Mouse (Mus musculus) midbrain, embryonic 11.5 days (tissue): ENCODE data around the gene Cd93. TPM values are rescaled to one million over a fixed set of nuclear protein-coding genes. Genes with fewer than 3 reads are reported as not detected.

ENCODE experiments used
- ATAC-seq: fragments of 200-750 bp; cut with Nextera tagmentation; 2 replicates; pipeline ENCODE4 v1.8.0; 2017; ENCODE audit warnings: moderate TSS enrichment, moderate library complexity; ENCODE audit not compliant: low FRiP score
- DNase-seq: peaks from one replicate; pipeline ENCODE4 v3.0.0; 2015; ENCODE audit warnings: low spot score; ENCODE audit errors: missing footprints
- H3K27ac ChIP-seq: fragments of 300-500 bp; sonication (generic); 2 replicates; pipeline ENCODE4 v1.5.1; 2014; ENCODE audit warnings: low read depth, low read length
- H3K27me3 ChIP-seq: fragments of 300-500 bp; sonication (generic); 2 replicates; pipeline ENCODE4 v1.6.1; 2014; ENCODE audit warnings: mild to moderate bottlenecking, low read length, moderate library complexity, mixed read lengths; ENCODE audit not compliant: control insufficient read depth, insufficient read depth
- H3K36me3 ChIP-seq: fragments of 300-500 bp; sonication (generic); 2 replicates; pipeline ENCODE4 v1.6.1; 2014; ENCODE audit warnings: mild to moderate bottlenecking, low read length, moderate library complexity, mixed read lengths; ENCODE audit not compliant: control insufficient read depth, insufficient read depth
- H3K4me1 ChIP-seq: fragments of 300-500 bp; sonication (generic); 2 replicates; pipeline ENCODE4 v1.6.1; 2014; ENCODE audit warnings: low read length; ENCODE audit not compliant: control insufficient read depth, insufficient read depth
- H3K4me2 ChIP-seq: fragments of 300-500 bp; sonication (generic); 2 replicates; pipeline ENCODE4 v1.6.1; 2014; ENCODE audit warnings: mild to moderate bottlenecking, moderate library complexity
- H3K4me3 ChIP-seq: fragments of 300-500 bp; sonication (generic); 2 replicates; pipeline ENCODE4 v1.5.1; 2014; ENCODE audit warnings: low read depth, low read length
- H3K9ac ChIP-seq: fragments of 300-500 bp; sonication (generic); 2 replicates; pipeline ENCODE4 v1.6.1; 2014; ENCODE audit warnings: low read length
- H3K9me3 ChIP-seq: fragments of 300-500 bp; sonication (generic); 2 replicates; pipeline ENCODE4 v1.6.1; 2016; ENCODE audit warnings: low read length; ENCODE audit not compliant: control insufficient read depth
- WGBS: fragments of 180-500 bp; shearing (Covaris S2); extraction: QIAGEN DNeasy Blood & Tissue Kit; methylation state at CpG from one replicate; pipeline ENCODE4 v1.1.7; 2014; 5-methylcytosine and 5-hydroxymethylcytosine counted together
- polyA plus RNA-seq: library from polyadenylated mRNA; unstranded; fragments of >200 nt; fragmentation: Nextera tagmentation; extraction: Ambion mirVana; gene quantifications from 2 replicates; pipeline ENCODE4 v1.2.1, GENCODE M21; 2014

The Cd93 gene
- polyA plus RNA-seq, 1 experiment from 2014 or later = 5.9 TPM

DNA sequence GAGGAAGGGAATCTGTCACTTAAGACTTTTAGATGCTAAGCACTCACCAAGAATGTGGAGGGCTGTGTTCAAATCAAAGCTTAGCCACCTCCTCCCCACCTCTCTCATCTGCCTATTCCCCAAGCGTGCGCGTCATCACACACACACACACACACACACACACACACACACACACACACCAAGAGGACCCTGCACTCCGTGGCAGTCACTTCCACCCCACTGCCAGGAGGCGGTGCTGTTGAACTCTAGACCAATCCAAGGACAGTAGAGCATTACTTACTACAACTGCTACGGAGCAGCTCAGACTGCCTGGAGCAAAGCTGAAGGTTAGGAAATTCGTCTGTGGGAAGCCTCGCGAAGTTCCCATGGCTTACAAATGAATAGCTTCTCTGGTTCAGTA, 34.2 kb downstream of the Cd93 start:
- Histone ChIP-seq H3K4me2 (no peak overlapping the region), H3K9me3 (no peaks in the 10 kb centered on the region), H3K36me3 (no peaks in the 10 kb centered on the region), H3K4me3 (no peak overlapping the region), H3K4me1 (peaks cover 12% of the 10 kb centered on the region), H3K27me3 (peaks cover 36% of the 10 kb centered on the region), H3K27ac (no peak overlapping the region), H3K9ac (no peak overlapping the region)
- DNase-seq = peak; percentile 91
- 20% methylated on average over 9 of the region's 9 CpGs for WGBS
- peak; percentile 86 for ATAC-seq

DNA sequence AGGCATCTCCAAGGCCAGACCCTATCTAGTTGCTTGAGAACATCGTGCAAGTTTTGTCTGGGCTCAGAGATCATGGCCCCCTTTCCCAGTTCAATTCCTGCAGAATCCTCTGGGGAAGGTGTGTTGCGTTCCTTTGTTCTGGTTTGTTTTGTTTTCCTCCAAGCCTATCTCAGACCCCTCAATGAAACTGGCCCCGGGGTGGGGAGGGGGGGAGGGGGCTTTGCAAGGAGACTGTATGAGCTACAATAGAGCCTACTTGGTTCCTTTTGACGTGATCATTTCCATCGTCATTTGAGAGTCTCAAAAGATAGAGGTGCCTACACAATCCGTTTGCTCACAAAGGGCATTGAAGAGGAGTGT, 34.6 kb downstream of the Cd93 start:
- WGBS = 15% methylated on average over 6 of the region's 6 CpGs

DNA sequence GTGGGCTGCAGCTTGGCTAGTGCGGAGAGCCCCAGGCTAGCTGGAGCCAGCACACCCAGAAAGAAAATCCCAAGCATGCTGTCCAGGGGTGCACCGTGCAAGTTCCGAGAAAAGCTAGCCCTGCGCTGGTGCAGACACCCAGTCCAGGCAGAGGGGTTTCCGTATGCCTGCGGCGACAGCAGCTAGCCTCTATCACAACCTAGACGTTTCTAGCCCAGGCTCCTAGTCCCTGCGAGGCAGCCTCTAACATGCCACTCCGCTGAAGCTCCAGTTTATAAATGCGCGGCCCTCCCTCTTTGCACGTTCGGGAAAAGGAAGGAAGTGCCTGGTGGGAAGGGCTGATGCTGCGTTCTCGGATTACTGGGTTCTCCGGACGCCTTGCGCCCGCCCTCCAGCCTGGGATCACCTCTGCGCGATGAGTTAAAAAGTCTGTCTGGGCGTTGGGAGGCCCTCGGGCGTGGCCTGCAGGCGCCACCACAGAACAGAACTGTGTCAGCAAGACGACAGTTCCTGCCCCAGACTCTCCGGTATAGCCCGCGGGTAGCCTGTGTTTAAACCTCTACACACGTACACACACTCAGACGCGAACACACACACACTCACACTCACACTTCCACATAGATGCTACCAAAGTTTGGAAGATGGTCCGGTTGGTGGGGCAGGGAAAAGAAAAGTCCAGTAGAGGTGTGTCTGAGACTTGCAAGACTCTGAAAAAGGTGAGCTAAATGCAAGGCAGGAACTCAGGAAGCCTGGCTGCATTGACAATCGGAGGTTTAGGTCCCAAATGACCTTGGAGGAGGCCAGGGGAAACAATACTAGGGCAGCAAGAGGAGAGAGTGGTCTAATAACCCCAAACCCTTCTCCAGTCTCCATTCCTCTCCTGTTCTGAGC, 35.2 kb downstream of the Cd93 start, which contains the start of gene Thbd:
Gene Thbd, minus strand, starts transcription at position 319 of the 891 bp plus-strand sequence.
- 3% methylated on average over 34 of the region's 35 CpGs for WGBS
- Histone ChIP-seq H3K4me3 (peak within 1 kb of the TSS; percentile 24), H3K27ac (no peak within 1 kb of the TSS), H3K27me3 (peaks cover 36% of the 10 kb centered on the region), H3K36me3 (no peaks in the 10 kb centered on the region), H3K9ac (peak within 1 kb of the TSS; percentile 24; the same call in 1 of the 2 replicates), H3K4me2 (peak within 1 kb of the TSS; percentile 48), H3K4me1 (peaks cover 12% of the 10 kb centered on the region), H3K9me3 (no peaks in the 10 kb centered on the region)
- DNase-seq (peak; percentile 96), ATAC-seq (peak; percentile 54)

More for the DNA sequence above, 34.6 kb downstream of the Cd93 start:
- Histone ChIP-seq H3K27ac (no peak overlapping the region), H3K4me3 (no peak overlapping the region), H3K9ac (no peak overlapping the region), H3K36me3 (no peaks in the 10 kb centered on the region), H3K9me3 (no peaks in the 10 kb centered on the region), H3K27me3 (peaks cover 36% of the 10 kb centered on the region), H3K4me1 (peaks cover 12% of the 10 kb centered on the region), H3K4me2 (no peak overlapping the region)
- ATAC-seq (peak; percentile 30), DNase-seq (no peak)

DNA sequence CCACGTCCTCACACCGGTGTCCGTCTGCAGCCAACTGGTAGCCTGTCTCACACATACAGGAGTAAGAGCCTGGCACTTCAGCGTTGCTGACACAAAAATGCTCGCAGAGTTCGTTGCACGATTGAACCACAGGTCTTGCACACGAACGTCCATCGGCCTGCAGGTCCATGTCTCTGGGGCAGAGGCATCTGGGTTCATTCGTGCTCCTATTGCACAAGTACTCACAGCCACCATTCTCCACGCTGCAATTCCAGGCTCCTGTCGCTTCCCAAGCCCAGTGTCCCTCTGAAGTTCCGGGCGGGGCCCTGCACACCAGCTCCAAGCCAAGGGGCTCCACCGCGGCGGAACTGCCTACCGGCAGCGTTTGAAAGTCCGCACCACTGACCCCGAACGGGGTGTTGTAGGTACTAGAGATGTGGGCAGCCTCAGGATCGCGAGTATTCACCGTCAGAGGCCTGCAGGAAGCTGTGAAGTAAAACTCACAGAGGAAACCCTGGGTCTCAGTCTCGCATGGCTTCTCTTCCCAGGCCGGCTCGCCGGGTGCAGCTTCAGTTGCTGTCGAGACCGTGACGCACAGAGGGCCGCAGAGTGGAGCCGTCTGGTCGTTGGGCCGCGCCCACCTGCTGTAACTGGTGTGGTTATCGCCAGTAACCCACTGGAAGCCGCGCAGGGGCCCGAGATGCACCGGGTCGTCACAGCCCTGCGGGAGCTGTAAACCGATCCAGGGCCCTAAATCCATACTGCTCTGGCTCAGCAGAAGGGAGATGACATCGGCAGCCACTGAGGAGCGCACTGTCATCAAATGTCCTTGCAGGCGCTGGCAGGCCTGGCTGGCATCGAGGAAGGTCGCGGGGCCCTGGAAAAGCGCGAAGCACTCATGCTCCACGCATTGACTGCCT, 36.1 kb downstream of the Cd93 start:
- peak; percentile 96 for DNase-seq
- Histone ChIP-seq H3K4me3 (peak overlapping the region; percentile 24), H3K27me3 (peaks cover 36% of the 10 kb centered on the region), H3K4me2 (peak overlapping the region; percentile 48), H3K9ac (peak overlapping the region; percentile 24; the same call in 1 of the 2 replicates), H3K27ac (no peak overlapping the region), H3K36me3 (no peaks in the 10 kb centered on the region), H3K9me3 (no peaks in the 10 kb centered on the region), H3K4me1 (peaks cover 12% of the 10 kb centered on the region)
- ATAC-seq = peak; percentile 41
- WGBS = 3% methylated on average over 55 of the region's 55 CpGs

DNA sequence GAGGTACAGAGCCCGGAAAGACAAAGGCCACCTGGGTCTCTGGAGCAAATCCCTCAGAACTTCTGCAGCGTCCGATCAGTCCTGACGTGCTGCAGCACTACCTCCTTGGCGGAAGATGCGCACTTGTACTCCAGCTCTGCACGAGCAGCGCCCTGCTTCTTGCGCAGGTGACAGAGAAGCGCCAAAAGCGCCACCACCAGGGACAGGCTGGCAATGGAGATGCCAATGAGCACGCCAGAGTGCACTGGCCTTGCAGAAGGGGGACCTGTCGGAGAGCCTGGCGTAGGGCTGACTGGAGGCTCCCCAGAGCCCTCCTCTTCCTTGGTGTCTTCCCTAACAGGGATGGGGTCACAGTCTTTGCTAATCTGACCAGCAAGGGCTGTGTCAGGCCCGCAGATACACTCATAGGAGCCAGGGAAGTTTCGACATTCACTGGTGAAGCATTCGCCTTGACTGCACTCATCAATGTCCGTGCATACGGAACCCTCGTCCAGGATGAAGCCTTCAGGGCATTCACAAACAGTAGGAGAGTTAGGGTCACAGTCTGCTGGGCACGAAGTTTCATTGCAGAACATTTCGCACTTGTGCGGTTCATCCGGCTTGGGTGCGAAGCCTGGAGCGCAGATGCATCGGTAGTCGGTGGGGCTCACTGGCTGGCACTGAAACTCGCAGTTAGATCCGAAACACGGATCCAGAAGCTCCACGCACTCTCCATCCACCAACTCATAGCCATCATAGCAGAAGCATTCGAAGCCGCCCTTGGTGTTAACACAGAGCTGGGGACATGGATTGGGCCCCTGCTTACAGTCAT, 37.0 kb downstream of the Cd93 start:
- ATAC-seq = peak; percentile 17; the same call in 1 of the 2 replicates
- no peak overlapping the region for H3K27ac ChIP-seq

DNA sequence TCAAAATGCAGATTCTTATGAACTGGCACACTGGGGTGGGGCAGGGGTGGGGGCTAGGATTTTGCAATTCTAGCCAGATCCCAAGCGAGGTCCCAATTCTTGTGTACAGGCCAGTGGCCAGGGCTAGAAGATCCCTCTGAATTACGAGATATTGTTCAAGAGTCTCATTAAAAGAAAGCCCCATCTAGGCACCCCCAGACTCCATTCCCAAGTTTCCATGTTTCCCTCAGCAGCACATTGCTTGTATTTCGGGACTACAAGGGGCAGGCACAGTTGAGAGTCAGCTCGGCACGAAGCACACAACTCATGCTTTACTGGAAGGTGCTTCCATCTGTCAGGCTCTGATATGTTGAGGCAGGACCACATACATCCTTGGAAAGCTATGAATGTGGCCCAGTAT, 38.5 kb downstream of the Cd93 start:
- Histone ChIP-seq H3K4me2 (no peak overlapping the region), H3K9ac (no peak overlapping the region), H3K4me1 (peaks cover 12% of the 10 kb centered on the region), H3K27ac (no peak overlapping the region), H3K36me3 (no peaks in the 10 kb centered on the region), H3K27me3 (peaks cover 36% of the 10 kb centered on the region), H3K9me3 (no peaks in the 10 kb centered on the region), H3K4me3 (no peak overlapping the region)
- DNase-seq (peak; percentile 80), ATAC-seq (no peak)
- 75% methylated on average over 5 of the region's 5 CpGs for WGBS

More for the DNA sequence above, 37.0 kb downstream of the Cd93 start:
- peak overlapping the region; percentile 48 for H3K4me2 ChIP-seq
- DNase-seq = peak; percentile 91
- WGBS = 8% methylated on average over 34 of the region's 34 CpGs
- peaks cover 12% of the 10 kb centered on the region for H3K4me1 ChIP-seq
- H3K9me3 ChIP-seq = no peaks in the 10 kb centered on the region
- H3K4me3 ChIP-seq = peak overlapping the region; percentile 24
- H3K9ac ChIP-seq = no peak overlapping the region
- H3K27me3 ChIP-seq = peaks cover 36% of the 10 kb centered on the region
- no peaks in the 10 kb centered on the region for H3K36me3 ChIP-seq

DNA sequence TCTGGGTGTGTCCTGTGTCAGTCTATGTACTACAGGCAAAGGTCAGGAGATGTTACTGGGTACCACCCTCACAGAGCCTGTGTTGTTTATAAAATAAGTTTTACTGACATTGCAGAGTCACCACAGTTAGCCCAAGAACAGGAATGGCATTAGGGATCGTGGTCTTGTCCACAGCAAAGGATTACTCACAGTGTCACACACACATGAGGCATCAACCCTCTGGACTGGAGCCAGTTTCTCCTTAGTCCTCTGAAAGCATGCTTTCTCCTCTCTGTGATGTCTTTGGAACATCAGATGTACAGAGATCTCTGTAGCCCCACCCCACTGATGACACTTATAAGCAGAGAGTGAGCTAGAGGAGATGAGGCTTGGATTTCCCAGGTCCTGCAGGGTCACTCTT, 41.1 kb downstream of the Cd93 start:
- H3K4me1 ChIP-seq = peaks cover 7% of the 10 kb centered on the region
- DNase-seq (peak; percentile 51), ATAC-seq (no peak)
- no peaks in the 10 kb centered on the region for H3K36me3 ChIP-seq
- no peaks in the 10 kb centered on the region for H3K9me3 ChIP-seq
- H3K27me3 ChIP-seq = peaks cover 18% of the 10 kb centered on the region
- no peak overlapping the region for H3K27ac ChIP-seq
- H3K4me3 ChIP-seq = no peak overlapping the region
- H3K4me2 ChIP-seq = no peak overlapping the region
- H3K9ac ChIP-seq = no peak overlapping the region
- WGBS = 78% methylated on average over 1 of the region's 1 CpGs

DNA sequence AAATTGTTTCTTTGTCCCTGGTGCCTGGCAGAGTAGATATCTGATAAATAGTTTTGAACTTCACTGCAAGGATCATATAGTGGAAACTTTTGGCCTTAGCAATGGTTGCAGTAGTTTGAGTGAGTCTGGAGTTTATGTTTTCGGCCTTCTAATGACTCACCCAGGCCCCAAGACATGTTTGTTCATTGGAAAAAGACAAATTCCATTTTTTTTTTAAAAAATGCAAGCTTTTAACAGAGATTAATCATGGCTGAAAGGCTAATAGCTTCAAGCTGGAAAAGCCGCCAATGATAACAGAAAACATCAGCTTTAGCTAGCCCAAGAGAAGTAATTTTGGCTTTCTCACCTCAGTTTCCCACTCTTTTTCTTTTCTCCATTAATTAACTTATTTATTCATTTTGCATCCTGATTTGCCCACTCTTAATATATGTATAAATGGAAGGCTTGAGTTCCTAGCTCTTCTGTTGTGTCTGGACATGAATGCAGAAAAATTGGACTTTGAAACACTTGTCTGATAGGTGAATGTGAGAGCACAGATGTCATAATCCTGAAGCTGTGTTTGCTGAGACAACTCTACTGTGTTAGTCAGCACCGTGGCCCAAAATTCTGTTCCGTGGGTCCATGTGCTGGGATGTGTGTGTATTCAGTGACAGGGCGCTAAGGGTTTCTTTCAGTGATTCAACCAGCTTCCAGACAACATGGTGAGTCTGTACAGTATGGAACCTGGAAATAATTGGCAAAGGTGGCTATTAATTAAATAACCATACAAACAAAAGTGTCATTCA, 44.3 kb downstream of the Cd93 start:
- H3K4me2 ChIP-seq = no peak overlapping the region
- DNase-seq = no peak
- no peak overlapping the region for H3K27ac ChIP-seq

More for the DNA sequence above, 44.3 kb downstream of the Cd93 start:
- 89% methylated on average over 5 of the region's 5 CpGs for WGBS
- no peaks in the 10 kb centered on the region for H3K9me3 ChIP-seq
- no peaks in the 10 kb centered on the region for H3K36me3 ChIP-seq
- no peak overlapping the region for H3K9ac ChIP-seq
- H3K27me3 ChIP-seq = peaks cover 18% of the 10 kb centered on the region
- no peak for ATAC-seq
- no peaks in the 10 kb centered on the region for H3K4me1 ChIP-seq
- H3K4me3 ChIP-seq = no peak overlapping the region
